15 mouse cellular contexts compared by ENCODE assay signal in the genomic region with DNA sequence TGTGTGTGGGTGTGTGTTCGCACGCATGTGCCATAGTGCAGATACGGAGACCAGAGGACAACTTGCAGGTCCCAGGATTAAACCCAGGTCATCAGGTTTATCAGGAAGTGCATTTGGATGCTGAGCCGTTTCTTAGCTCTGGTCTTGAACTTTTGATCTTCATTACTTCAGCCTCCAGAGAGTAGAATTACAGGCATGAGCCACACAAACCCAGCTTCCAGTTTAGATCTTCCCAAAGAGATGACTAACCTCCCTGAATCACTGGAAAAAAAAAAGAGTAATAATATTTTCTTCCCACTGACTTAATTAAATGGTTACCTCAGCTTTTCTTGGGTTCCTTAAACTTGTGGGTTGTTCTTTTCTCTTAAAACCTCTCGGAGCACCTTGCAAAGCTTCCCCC.
"Had no signal": no experiment of that assay in that cellular context is flagged by ENCODE, and none has a peak within 500 bp of the region (broad histone marks: within the 10 kb centered on the region; RNA-seq: fewer than 3 reads in every experiment).

No protein-coding gene starts in this region.

- H3K36me3 ChIP-seq: neural tube, embryonic 13.5 days; neural tube, embryonic 15.5 days; stomach, embryonic 15.5 days had no signal

- H3K4me3 ChIP-seq: neural tube, embryonic 13.5 days; neural tube, embryonic 15.5 days; stomach, embryonic 15.5 days had no signal

- H3K4me2 ChIP-seq: neural tube, embryonic 13.5 days; neural tube, embryonic 15.5 days; stomach, embryonic 15.5 days had no signal

- H3K27ac ChIP-seq: neural tube, embryonic 13.5 days; neural tube, embryonic 15.5 days; stomach, embryonic 15.5 days; stomach, postnatal 0 days had no signal

- DNase-seq: retina, postnatal 1 day; right cerebral cortex, adult 18-20 months; right cerebral cortex, postnatal 14 days; right cerebral cortex, postnatal 25 days; right cerebral cortex, postnatal 4 days; spleen, adult 18-20 months; thymus, adult 18-20 months; thymus, adult 2 months; thymus, postnatal 25 days; thymus, postnatal 36 days; thymus, postnatal 4 days had no signal

- H3K4me1 ChIP-seq: neural tube, embryonic 13.5 days; neural tube, embryonic 15.5 days; stomach, embryonic 15.5 days had no signal

- H3K27me3 ChIP-seq: neural tube, embryonic 13.5 days; neural tube, embryonic 15.5 days; stomach, embryonic 15.5 days had no signal

- H3K9me3 ChIP-seq: neural tube, embryonic 13.5 days; neural tube, embryonic 15.5 days; stomach, embryonic 15.5 days had no signal

- H3K9ac ChIP-seq: neural tube, embryonic 13.5 days; neural tube, embryonic 15.5 days; stomach, embryonic 15.5 days had no signal
